Comparison of ENCODE assay signal across 25 mouse cellular contexts in genomic region chr14:56296786-56297185, GRCm38 (mm10). TPM values are rescaled to one million over a fixed set of nuclear protein-coding genes. Genes with fewer than 3 reads are reported as not detected.
DNase-seq lines count a peak whose midpoint lies in the region; ATAC-seq lines count a peak whose summit lies in the region.
"Had no signal": no experiment of that assay in that cellular context is flagged by ENCODE, and none has a peak within 500 bp of the region (broad histone marks: within the 10 kb centered on the region; RNA-seq: fewer than 3 reads in every experiment).

No protein-coding gene starts in this region.

- no peaks in the 10 kb centered on the region for H3K36me3 ChIP-seq in forebrain, embryonic 10.5 days (replicated peaks)
- H3K36me3 ChIP-seq: embryonic facial prominence, embryonic 12.5 days; heart, embryonic 15.5 days; limb, embryonic 13.5 days; midbrain, embryonic 10.5 days; neural tube, embryonic 15.5 days had no signal

- WGBS in forebrain, embryonic 10.5 days = 82% methylated on average over 5 of the region's 5 CpGs

- H3K27me3 ChIP-seq in forebrain, embryonic 10.5 days (ENCODE audit: poor library complexity, severe bottlenecking) = no peaks in the 10 kb centered on the region
- H3K27me3 ChIP-seq: embryonic facial prominence, embryonic 12.5 days; heart, embryonic 15.5 days; limb, embryonic 13.5 days; neural tube, embryonic 15.5 days had no signal

- ATAC-seq in inflammation-experienced regulatory T-cells, adult 6 months = peak; percentile 90
- ATAC-seq: intestine, postnatal 0 days had no signal

- no peak overlapping the region for H3K4me3 ChIP-seq in forebrain, embryonic 10.5 days
- H3K4me3 ChIP-seq: embryonic facial prominence, embryonic 12.5 days; gastrocnemius, adult 2 months; heart, embryonic 15.5 days; layer of hippocampus, adult 2 months; limb, embryonic 13.5 days; midbrain, embryonic 10.5 days; neural tube, embryonic 15.5 days had no signal

- H3K4me1 ChIP-seq in forebrain, embryonic 10.5 days = no peaks in the 10 kb centered on the region
- H3K4me1 ChIP-seq: embryonic facial prominence, embryonic 12.5 days; heart, embryonic 15.5 days; limb, embryonic 13.5 days; midbrain, embryonic 10.5 days; neural tube, embryonic 15.5 days had no signal

- H3K9me3 ChIP-seq in forebrain, embryonic 10.5 days = no peaks in the 10 kb centered on the region
- H3K9me3 ChIP-seq: embryonic facial prominence, embryonic 12.5 days; heart, embryonic 15.5 days; limb, embryonic 13.5 days; midbrain, embryonic 10.5 days; neural tube, embryonic 15.5 days had no signal

- DNase-seq in spleen, postnatal 36 days (ENCODE audit: low spot score in 2 of 2) = peak; percentile 57 to 59
- no peak for DNase-seq in spleen, postnatal 4 days (ENCODE audit: low spot score in 2 of 2)
- peak; percentile 44 to 67 for DNase-seq in thymus, adult 18-20 months
- no peak for DNase-seq in forebrain, embryonic 10.5 days (ENCODE audit: extremely low spot score, low spot score)
- no peak for DNase-seq in left cerebral cortex, postnatal 10 days (ENCODE audit: extremely low spot score in 1 of 2, low spot score in 2 of 2)
- no peak for DNase-seq in gastrocnemius, postnatal 36 days
- no peak for DNase-seq in left cerebral cortex, adult 18-20 months (ENCODE audit: low spot score in 2 of 2)
- DNase-seq: adrenal gland, postnatal 10 days; cerebellum, adult 2 months; gastrocnemius, adult 2 months; heart, adult 11 months; retina, postnatal 1 day had no signal

- intact Hi-C loops in left cerebral cortex, postnatal 10 days (cut with DNase I) = no loop called here
- intact Hi-C loops in gastrocnemius, postnatal 36 days (cut with DNase I) = no loop called here

- no peak overlapping the region for H3K27ac ChIP-seq in forebrain, embryonic 10.5 days
- H3K27ac ChIP-seq: embryonic facial prominence, embryonic 12.5 days; gastrocnemius, adult 2 months; heart, embryonic 15.5 days; kidney, postnatal 0 days; layer of hippocampus, adult 2 months; limb, embryonic 13.5 days; liver, embryonic 14.5 days; midbrain, embryonic 10.5 days; neural tube, embryonic 15.5 days had no signal

RNA-seq across cellular contexts. Expression of gene Gzmb, which starts 34.7 kb away (rescaled TPM):
- 100 to 1,000 TPM in 1 of 3 experiments, 10 to 100 TPM in 2; 13.5 to 296 (median 19.9) TPM for polyA plus RNA-seq in inflammation-experienced regulatory T-cells, adult 6 months (2017; shearing (Covaris generic))
- polyA plus RNA-seq in forebrain, embryonic 10.5 days (2016; fragmentation: Nextera tagmentation; extraction: Ambion mirVana) = not detected in 2 replicates
- total RNA-seq in left cerebral cortex, postnatal 10 days (2021) = not detected
- total RNA-seq in gastrocnemius, postnatal 36 days (2021) = not detected
- total RNA-seq in left cerebral cortex, adult 18-20 months (2021) = not detected
- total RNA-seq: gastrocnemius, adult 2 months; layer of hippocampus, adult 2 months; left cerebral cortex, adult 8-10 months had no signal
- polyA plus RNA-seq: brain, embryonic 14.5 days; C2C12; cerebellum, adult 2 months; kidney, postnatal 0 days; midbrain, embryonic 10.5 days; neural tube, embryonic 15.5 days had no signal

Comparison
In these comparisons a context has a peak if more than half of its experiments do, and no peak if none do; other contexts are left out.
1. DNase-seq: peak in spleen, postnatal 36 days (2 of 2) and thymus, adult 18-20 months (2 of 2); none in spleen, postnatal 4 days (0 of 2), forebrain, embryonic 10.5 days (single experiment), left cerebral cortex, postnatal 10 days (0 of 2), gastrocnemius, postnatal 36 days (0 of 2) and left cerebral cortex, adult 18-20 months (0 of 2).